Mouse (Mus musculus): ENCODE measurements around the gene Wnt6. TPM values are rescaled to one million over a fixed set of nuclear protein-coding genes. Genes with fewer than 3 reads are reported as not detected.

Gene Wnt6
- 8.7 and 11.0 TPM in 2 replicates for polyA plus RNA-seq (2016; fragmentation: Nextera tagmentation; extraction: Ambion mirVana)

DNA sequence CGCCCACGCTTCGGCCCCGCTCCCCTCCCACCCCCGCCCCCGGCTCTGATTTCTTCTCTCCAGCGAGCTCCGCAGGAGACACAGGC is at the start of gene Wnt6:
Gene Wnt6, plus strand, starts transcription at position 48 of the 86 bp plus-strand sequence.
- Histone ChIP-seq H3K36me3 (no peaks in the 10 kb centered on the region), H3K27me3 (ENCODE audit: low read depth, poor library complexity, severe bottlenecking) (peaks cover 100% of the 10 kb centered on the region), H3K27ac (replicated peaks) (0 out of 2 replicates have a peak within 1 kb of the TSS, but pooled peaks have one; percentile 49), H3K9me3 (replicated peaks) (no peaks in the 10 kb centered on the region), H3K4me3 (peak within 1 kb of the TSS; percentile 58), H3K4me1 (peaks cover 61% of the 10 kb centered on the region)
- 0% methylated on average over 2 of the region's 8 CpGs for WGBS
- DNase-seq (ENCODE audit: low spot score), result no peak

DNA sequence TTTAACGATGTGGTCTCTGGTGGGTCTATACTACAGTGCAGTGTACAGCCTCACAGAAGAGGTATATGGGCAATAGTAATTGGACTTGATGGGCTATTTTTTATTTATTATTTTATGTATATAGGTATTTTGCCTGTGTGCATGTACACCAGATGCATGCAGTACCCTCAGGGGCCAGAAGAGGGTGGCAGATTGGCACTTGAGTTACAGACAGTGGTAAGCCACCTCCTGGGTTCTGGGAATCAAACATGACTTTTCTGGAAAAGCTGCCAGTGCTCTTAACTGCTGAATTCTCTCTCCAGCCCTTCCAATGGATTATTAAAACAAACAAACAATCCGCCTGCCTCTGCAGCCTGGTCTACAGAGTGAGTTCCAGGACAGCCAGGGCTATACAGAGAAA is 47.9 kb upstream of the Wnt6 start:
- H3K9me3 ChIP-seq (replicated peaks), result no peaks in the 10 kb centered on the region
- H3K27me3 ChIP-seq (ENCODE audit: low read depth, poor library complexity, severe bottlenecking), result no peaks in the 10 kb centered on the region
- 79% methylated on average over 2 of the region's 2 CpGs for WGBS
- H3K36me3 ChIP-seq, result no peaks in the 10 kb centered on the region
- no peak overlapping the region for H3K4me3 ChIP-seq
- DNase-seq (ENCODE audit: low spot score), result peak; percentile 28
- no peak overlapping the region for H3K27ac ChIP-seq (replicated peaks)
- H3K4me1 ChIP-seq, result 0 out of 2 replicates have a peak, but pooled peaks cover 4% of the 10 kb centered on the region

DNA sequence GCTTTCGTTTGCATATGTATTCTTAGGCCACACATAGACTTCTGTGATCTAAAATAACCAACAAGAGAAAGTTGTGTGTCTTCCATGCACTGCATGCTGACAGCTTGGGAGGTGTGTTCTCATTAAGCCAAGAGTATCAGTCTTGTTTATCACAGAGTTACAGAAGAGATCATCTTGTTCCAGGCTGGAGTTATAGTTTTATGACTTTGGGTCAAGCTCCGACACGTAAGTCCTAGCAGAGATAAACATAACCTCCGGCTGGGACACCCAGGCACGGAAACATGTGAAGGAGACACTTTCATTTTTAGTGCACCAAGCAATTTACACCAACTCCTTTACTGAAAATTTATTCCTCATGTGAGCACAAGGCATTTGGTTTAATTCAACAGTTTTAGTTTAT is 45.6 kb upstream of the Wnt6 start:
- DNase-seq (ENCODE audit: low spot score), result no peak
- 89% methylated on average over 5 of the region's 5 CpGs for WGBS
- no peaks in the 10 kb centered on the region for H3K27me3 ChIP-seq (ENCODE audit: low read depth, poor library complexity, severe bottlenecking)
- H3K36me3 ChIP-seq, result no peaks in the 10 kb centered on the region
- no peak overlapping the region for H3K27ac ChIP-seq (replicated peaks)
- no peaks in the 10 kb centered on the region for H3K4me1 ChIP-seq
- no peaks in the 10 kb centered on the region for H3K9me3 ChIP-seq (replicated peaks)
- no peak overlapping the region for H3K4me3 ChIP-seq

DNA sequence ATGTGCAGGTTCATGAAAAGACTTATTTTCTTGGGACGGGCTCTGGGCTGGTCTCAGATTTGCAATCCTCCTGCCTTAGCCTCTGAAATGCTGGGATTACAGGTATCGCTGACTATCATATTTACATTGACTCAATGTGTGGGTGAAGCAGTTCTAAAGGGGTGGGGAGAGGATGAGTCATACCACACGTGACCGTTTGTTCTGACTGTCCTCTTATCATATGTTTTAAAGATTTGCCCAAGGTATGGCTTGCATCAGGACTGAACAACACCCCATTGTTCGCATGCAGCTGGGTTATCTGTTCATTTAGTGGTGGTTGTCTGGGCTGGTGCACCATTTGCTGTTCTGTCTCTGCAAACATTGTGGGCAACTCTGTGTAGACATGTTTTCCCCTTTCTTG is 45.0 kb upstream of the Wnt6 start:
- Histone ChIP-seq H3K9me3 (replicated peaks) (no peaks in the 10 kb centered on the region), H3K27ac (replicated peaks) (no peak overlapping the region), H3K4me1 (no peaks in the 10 kb centered on the region), H3K27me3 (ENCODE audit: low read depth, poor library complexity, severe bottlenecking) (no peaks in the 10 kb centered on the region), H3K4me3 (no peak overlapping the region), H3K36me3 (no peaks in the 10 kb centered on the region)
- DNase-seq (ENCODE audit: low spot score), result no peak
- WGBS, result 88% methylated on average over 5 of the region's 5 CpGs

DNA sequence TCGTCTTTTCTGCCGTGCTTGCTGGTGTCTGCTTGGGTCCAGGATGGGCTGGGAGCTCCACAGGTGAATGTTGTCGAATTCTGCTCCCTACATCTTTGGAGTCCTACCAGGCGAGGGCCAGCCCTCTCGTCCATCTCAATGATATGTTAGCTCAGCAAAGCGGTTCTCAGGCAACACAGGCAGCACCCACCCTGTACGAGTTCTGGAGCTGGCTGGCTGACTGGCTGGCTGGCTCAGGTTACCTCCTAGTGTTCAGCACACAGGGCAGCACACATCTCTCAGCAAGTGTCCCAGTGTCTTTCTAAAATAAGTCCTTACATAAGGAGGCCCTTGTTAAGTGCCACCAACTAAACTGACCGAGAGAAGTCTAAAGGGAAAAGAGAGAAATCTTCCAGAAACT is 43.2 kb upstream of the Wnt6 start:
- Histone ChIP-seq H3K27ac (replicated peaks) (no peak overlapping the region), H3K27me3 (ENCODE audit: low read depth, poor library complexity, severe bottlenecking) (no peaks in the 10 kb centered on the region), H3K4me3 (no peak overlapping the region), H3K36me3 (no peaks in the 10 kb centered on the region), H3K4me1 (no peaks in the 10 kb centered on the region), H3K9me3 (replicated peaks) (no peaks in the 10 kb centered on the region)
- 80% methylated on average over 8 of the region's 8 CpGs for WGBS
- no peak for DNase-seq (ENCODE audit: low spot score)

DNA sequence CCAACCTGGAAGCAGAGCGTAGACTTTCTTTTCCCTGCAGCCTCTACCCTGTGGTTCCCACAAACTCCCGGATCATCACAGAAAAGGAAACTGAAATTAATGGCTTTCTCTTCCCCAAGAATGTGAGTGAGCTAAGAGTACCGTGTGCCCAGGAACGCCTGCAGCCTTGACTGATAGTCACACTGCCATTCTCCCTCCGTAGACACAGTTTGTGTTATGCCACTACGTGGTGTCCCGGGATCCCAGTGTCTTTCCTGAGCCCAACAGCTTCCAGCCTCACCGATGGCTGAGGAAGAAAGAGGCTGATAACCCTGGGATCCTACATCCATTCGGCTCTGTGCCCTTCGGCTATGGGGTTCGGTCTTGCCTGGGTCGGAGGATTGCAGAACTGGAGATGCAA is 34.7 kb upstream of the Wnt6 start:
- Histone ChIP-seq H3K27me3 (ENCODE audit: low read depth, poor library complexity, severe bottlenecking) (no peaks in the 10 kb centered on the region), H3K9me3 (replicated peaks) (no peaks in the 10 kb centered on the region), H3K36me3 (no peaks in the 10 kb centered on the region), H3K4me3 (no peak overlapping the region), H3K4me1 (no peaks in the 10 kb centered on the region), H3K27ac (replicated peaks) (no peak overlapping the region)
- no peak for DNase-seq (ENCODE audit: low spot score)
- 93% methylated on average over 12 of the region's 12 CpGs for WGBS

DNA sequence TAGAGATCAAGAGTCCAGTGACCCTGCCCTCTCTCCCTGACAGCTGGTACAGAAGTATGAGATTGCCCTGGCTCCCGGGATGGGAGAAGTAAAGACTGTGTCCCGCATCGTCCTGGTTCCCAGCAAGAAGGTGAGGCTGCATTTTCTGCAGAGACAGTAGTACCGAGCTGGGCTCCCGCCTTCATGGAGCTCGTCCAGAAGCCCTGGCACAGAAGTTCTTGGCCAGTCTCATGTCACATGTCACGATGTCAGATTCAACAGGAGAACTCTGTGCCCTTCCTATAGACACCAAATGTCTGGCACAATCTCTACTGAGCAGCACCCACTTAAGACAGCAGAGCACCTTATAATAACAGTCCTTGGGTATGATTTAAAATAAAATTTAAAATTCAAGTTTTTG is 34.2 kb upstream of the Wnt6 start:
- WGBS, result 89% methylated on average over 7 of the region's 7 CpGs
- no peak for DNase-seq (ENCODE audit: low spot score)
- no peaks in the 10 kb centered on the region for H3K27me3 ChIP-seq (ENCODE audit: low read depth, poor library complexity, severe bottlenecking)
- H3K36me3 ChIP-seq, result no peaks in the 10 kb centered on the region
- H3K9me3 ChIP-seq (replicated peaks), result no peaks in the 10 kb centered on the region
- no peak overlapping the region for H3K4me3 ChIP-seq
- no peaks in the 10 kb centered on the region for H3K4me1 ChIP-seq
- no peak overlapping the region for H3K27ac ChIP-seq (replicated peaks)

DNA sequence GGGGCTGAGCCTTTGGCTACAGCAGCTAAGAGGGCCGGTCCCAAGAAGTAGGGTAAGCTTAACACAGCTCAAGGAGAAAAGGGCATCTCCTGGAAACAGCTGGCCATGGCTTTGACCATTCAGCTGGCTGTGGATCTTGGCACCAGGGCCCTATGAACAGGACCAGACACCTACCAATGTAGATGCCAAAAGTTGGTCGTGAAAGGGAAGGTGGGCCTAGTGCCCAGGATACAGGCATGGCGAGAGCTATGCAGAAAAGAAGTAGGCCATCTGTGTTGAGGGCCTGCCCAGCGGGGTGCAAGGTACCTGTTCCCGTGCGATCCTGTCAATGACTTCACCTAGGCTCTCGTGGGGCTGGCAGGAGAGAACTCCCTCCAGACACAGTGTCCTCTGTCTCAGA is 30.8 kb upstream of the Wnt6 start:
- 73% methylated on average over 7 of the region's 7 CpGs for WGBS
- H3K36me3 ChIP-seq, result no peaks in the 10 kb centered on the region

DNA sequence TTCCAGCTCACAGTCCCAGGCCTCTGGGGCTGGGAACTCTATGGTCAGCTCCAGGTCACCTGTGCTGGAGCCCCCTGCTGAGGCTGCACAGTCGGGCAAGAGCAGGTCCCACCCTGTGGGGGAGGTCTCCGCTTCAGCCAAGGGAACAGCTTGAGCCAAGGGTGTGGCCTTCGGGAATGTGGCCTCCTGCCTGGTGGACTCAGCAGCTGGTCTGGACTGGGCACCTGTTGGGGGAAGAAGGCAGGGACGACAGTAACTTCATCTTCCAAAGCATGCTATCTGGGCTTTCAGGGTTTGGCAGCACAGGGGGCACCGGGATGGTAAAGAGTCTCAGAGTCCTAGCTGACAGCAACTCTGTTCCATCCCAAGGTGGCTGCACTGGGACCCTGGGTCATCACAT is 24.4 kb upstream of the Wnt6 start:
- Histone ChIP-seq H3K36me3 (no peaks in the 10 kb centered on the region), H3K27me3 (ENCODE audit: low read depth, poor library complexity, severe bottlenecking) (peaks cover 49% of the 10 kb centered on the region), H3K27ac (replicated peaks) (no peak overlapping the region), H3K4me3 (no peak overlapping the region), H3K4me1 (peaks cover 7% of the 10 kb centered on the region), H3K9me3 (replicated peaks) (no peaks in the 10 kb centered on the region)
- WGBS, result 75% methylated on average over 5 of the region's 5 CpGs
- DNase-seq (ENCODE audit: low spot score), result no peak

More for the DNA sequence above, 30.8 kb upstream of the Wnt6 start:
- no peak for DNase-seq (ENCODE audit: low spot score)
- no peaks in the 10 kb centered on the region for H3K4me1 ChIP-seq
- no peaks in the 10 kb centered on the region for H3K9me3 ChIP-seq (replicated peaks)
- peaks cover 6% of the 10 kb centered on the region; the same call in 1 of the 2 replicates for H3K27me3 ChIP-seq (ENCODE audit: low read depth, poor library complexity, severe bottlenecking)
- H3K27ac ChIP-seq (replicated peaks), result no peak overlapping the region
- H3K4me3 ChIP-seq, result no peak overlapping the region

DNA sequence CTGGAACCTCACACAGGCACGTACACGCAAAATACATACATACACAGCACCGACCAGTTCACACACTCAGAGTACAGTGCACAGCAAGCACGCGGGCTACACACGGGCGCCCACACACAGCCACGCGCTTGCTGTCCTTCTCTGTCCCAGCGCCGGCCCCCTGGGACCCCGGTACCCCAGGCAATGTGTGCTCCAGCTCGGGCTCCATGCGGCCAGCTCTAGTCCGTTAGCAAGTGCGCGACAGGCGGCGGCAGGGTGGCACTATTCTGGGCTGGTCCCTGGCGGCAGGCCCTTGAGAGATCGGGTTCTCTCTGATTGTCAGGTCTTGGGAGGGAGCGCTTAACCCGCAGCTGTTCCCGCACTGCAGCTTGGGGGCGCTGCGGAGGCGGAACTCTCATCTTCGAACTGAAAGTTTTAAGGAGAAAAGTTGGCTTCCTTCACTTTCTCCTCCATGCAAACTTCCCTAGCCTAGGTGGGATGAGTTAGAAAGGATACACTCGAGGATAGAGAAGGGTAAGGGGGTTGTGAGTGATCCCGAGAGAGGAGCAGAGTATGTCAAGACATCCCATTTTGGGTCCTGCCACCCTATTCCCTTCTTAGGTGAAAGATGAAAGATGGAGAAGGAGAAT is 22.9 kb upstream of the Wnt6 start, which contains the start of gene Prkag3:
Gene Prkag3, minus strand, starts transcription at position 579 of the 629 bp plus-strand sequence.
- H3K27ac ChIP-seq (replicated peaks), result 0 out of 2 replicates have a peak within 1 kb of the TSS, but pooled peaks have one; percentile 52
- H3K4me3 ChIP-seq, result peak within 1 kb of the TSS; percentile 46
- WGBS, result 10% methylated on average over 30 of the region's 30 CpGs

DNA sequence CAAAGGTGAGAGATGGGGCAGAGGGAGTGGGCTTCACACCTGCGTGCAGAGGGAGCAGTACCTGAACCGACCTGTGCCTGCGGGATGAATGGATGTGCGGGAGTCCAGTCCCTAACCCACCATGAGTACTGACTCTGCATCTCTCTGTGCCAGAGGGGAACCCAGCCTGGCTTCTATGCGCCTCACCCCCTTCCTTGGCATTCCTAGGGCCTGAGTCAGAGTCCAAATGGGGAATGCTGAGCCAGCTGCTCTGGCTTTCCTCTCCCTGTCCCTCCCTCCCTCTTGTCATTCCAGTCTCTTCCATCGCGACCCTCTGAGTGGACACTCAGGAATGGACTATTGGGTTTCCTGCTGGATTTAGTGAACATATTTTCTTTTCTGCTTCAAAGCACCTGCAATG is 22.4 kb upstream of the Wnt6 start:
- H3K9me3 ChIP-seq (replicated peaks), result no peaks in the 10 kb centered on the region
- no peaks in the 10 kb centered on the region for H3K36me3 ChIP-seq
- DNase-seq (ENCODE audit: low spot score), result no peak
- H3K4me1 ChIP-seq, result peaks cover 11% of the 10 kb centered on the region
- H3K4me3 ChIP-seq, result no peak overlapping the region
- H3K27ac ChIP-seq (replicated peaks), result no peak overlapping the region
- peaks cover 48% of the 10 kb centered on the region for H3K27me3 ChIP-seq (ENCODE audit: low read depth, poor library complexity, severe bottlenecking)
- 69% methylated on average over 7 of the region's 7 CpGs for WGBS

More for the DNA sequence above, 22.9 kb upstream of the Wnt6 start, which contains the start of gene Prkag3:
- Histone ChIP-seq H3K4me1 (peaks cover 7% of the 10 kb centered on the region), H3K27me3 (ENCODE audit: low read depth, poor library complexity, severe bottlenecking) (peaks cover 49% of the 10 kb centered on the region), H3K9me3 (replicated peaks) (no peaks in the 10 kb centered on the region), H3K36me3 (no peaks in the 10 kb centered on the region)
- DNase-seq (ENCODE audit: low spot score), result peak; percentile 65

DNA sequence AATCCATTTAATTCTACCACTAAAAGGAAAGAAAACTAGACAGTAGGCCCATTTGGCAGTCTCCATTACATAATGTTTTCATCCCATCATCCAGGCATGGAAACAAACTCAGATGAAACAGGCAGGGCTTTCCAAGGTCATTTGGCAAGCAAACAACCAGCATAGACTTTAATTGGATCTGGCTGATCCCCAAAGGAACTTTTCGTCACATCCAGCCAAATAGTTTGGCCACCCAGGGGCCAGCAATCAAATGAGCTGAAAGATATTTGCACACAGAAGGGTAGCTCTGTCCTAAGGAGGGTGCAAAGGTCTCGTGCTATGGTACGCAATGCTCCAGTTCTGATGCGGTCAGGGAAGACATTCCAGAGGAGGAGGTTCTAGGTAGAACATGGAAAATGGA is 21.0 kb upstream of the Wnt6 start:
- Histone ChIP-seq H3K4me3 (no peak overlapping the region), H3K27me3 (ENCODE audit: low read depth, poor library complexity, severe bottlenecking) (peaks cover 42% of the 10 kb centered on the region), H3K36me3 (no peaks in the 10 kb centered on the region), H3K27ac (replicated peaks) (no peak overlapping the region), H3K4me1 (peaks cover 11% of the 10 kb centered on the region), H3K9me3 (replicated peaks) (no peaks in the 10 kb centered on the region)
- WGBS, result 85% methylated on average over 4 of the region's 4 CpGs
- DNase-seq (ENCODE audit: low spot score), result no peak

DNA sequence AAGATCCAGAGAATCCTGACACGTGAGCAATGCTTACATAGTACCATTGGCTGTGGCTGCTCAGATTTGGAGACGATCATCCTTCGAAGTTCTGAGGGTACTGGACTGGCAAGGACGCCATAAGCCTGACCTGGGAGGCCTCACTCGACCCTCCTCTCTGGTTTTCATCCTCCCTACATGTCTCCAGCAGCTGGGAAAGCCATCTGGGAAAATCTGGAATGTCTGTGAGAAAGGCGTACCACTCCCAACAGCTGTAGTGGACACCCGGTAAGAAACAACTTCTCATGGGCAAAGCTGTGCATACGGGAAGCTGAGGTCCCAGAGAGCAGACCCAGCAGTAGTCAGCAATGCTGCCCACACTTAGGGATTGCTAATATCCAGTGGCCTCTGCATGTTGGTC is 19.5 kb upstream of the Wnt6 start:
- Histone ChIP-seq H3K4me1 (peaks cover 11% of the 10 kb centered on the region), H3K9me3 (replicated peaks) (no peaks in the 10 kb centered on the region), H3K27ac (replicated peaks) (no peak overlapping the region), H3K4me3 (no peak overlapping the region), H3K27me3 (ENCODE audit: low read depth, poor library complexity, severe bottlenecking) (peaks cover 36% of the 10 kb centered on the region), H3K36me3 (no peaks in the 10 kb centered on the region)
- 89% methylated on average over 8 of the region's 8 CpGs for WGBS
- no peak for DNase-seq (ENCODE audit: low spot score)

DNA sequence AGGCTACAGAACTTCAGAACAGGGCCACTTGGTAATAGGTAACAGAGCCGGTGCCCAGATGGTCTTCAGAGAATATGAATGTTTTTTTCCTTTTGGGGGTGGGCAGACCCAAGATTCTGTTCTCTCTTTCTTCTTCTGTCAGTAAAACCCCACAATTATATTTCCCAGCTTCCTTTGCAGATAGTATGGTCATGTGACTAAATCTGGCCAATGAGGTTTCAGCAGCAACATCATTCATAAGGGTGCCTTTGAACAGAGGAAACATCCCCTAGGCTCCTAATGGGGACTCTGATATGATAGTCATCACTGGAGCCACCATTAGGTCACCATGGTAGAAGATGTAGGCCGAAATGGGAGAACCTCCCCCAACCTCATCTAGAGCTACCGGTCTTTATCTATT is 18.9 kb upstream of the Wnt6 start:
- WGBS, result 93% methylated on average over 3 of the region's 3 CpGs
- H3K27ac ChIP-seq (replicated peaks), result no peak overlapping the region
- no peaks in the 10 kb centered on the region for H3K36me3 ChIP-seq
- no peak overlapping the region for H3K4me3 ChIP-seq
- DNase-seq (ENCODE audit: low spot score), result no peak
- H3K4me1 ChIP-seq, result peaks cover 11% of the 10 kb centered on the region
- peaks cover 29% of the 10 kb centered on the region for H3K27me3 ChIP-seq (ENCODE audit: low read depth, poor library complexity, severe bottlenecking)
- H3K9me3 ChIP-seq (replicated peaks), result no peaks in the 10 kb centered on the region

Measured in midbrain, embryonic 10.5 days (tissue).